Mouse (Mus musculus) urinary bladder, postnatal 10 days (tissue): ENCODE measurements around the gene Podnl1.

Experiments used
- DNase-seq: peaks from one replicate; pipeline ENCODE4 v3.0.0; 2022; ENCODE audit warnings: low spot score

Gene Podnl1

GRCm38 (mm10) chr8:84125656-84126055 is at the start of gene Podnl1:
Podnl1 (plus strand) TSS chr8:84125989.
- no peak for DNase-seq

- DNase-seq, result no peak
Observed at GRCm38 (mm10) chr8:84076412-84076811, 49.4 kb upstream of the Podnl1 start.

DNA sequence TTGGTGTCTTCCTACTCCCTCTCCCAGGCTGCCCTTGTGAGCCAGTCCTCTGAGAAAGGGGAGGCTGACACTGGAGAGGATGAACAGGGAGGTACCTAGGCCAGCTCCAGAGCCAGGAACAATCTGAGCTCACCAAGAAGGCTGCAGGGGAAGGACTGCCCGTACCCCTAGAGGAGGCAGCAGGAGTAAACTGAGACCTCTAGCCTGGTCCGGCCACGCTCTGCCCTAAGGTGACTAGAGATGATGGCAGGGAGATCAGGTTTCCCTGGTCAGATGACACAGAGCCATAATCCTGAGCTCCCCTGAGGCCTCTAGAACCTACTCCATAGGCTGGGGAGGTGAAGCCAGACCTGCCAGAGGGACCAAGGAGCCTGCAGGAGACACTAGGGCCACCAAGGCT is 48.9 kb upstream of the Podnl1 start:
- DNase-seq, result no peak

- DNase-seq, result no peak
Observed at GRCm38 (mm10) chr8:84079206-84079605, 46.6 kb upstream of the Podnl1 start.

DNA sequence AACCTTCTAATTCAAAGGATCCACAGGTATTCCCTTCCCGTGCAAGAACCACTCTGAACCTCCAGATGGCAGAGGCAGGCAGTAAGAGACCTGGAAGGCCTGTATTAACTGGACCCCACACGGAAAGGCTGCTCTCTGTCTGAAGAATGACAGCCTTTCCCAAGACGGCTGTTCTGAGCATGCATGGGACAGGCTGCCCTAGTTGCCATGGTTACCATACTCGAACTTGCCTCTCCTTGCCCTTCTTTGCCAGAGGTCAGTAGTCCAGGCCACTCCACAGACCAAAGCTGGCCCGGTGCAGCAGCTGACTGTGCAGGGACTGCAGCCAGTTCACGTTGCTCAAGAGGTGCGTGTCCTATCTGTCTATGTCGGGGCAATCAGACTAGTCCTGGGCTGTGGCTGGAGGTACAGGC is 42.0 kb upstream of the Podnl1 start:
- no peak for DNase-seq

DNA sequence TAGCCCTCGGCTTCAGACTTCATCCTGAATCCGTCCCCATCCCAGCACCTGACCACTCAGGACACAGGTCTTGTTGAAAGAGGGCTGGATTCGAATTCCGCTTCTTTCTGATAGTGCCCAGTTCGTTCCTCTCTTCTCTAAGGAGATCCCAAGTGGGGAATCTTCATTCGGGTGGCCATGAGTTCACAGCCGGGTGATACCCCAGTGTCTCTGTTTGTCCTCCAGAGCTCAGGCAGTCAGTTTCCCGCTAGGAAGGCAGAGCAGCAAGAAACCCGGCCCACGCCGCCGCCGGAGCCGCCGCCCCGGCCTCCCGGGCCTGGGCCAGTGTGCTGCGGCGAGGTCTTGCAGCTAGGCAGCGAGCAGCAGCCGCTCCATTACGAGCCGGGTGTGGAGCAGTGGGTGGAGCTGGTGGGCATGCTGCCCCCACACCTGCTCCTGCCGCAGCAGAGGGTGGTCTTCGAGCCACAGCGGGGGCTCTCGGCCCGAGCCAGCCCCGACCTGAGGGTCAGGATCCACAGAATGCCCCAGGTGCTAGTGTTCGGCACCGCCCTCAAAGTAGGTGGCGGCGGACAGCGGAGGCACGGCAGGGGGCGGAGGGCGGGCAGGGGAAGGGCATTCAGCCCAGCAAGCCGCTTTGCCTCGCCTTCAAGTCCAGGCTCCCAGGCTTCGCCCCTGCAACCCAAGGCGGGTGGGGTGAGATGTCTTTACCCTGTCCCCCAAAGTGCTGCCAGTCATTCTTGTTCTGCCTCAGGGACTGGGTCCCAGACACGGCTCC is 41.3 kb upstream of the Podnl1 start:
- DNase-seq, result no peak

GRCm38 (mm10) chr8:84087156-84087555 is 38.6 kb upstream of the Podnl1 start:
- DNase-seq, result no peak

- DNase-seq, result no peak
Observed at GRCm38 (mm10) chr8:84087821-84088220, 38.0 kb upstream of the Podnl1 start.

GRCm38 (mm10) chr8:84089277-84089676 is 36.5 kb upstream of the Podnl1 start:
- no peak for DNase-seq

DNA sequence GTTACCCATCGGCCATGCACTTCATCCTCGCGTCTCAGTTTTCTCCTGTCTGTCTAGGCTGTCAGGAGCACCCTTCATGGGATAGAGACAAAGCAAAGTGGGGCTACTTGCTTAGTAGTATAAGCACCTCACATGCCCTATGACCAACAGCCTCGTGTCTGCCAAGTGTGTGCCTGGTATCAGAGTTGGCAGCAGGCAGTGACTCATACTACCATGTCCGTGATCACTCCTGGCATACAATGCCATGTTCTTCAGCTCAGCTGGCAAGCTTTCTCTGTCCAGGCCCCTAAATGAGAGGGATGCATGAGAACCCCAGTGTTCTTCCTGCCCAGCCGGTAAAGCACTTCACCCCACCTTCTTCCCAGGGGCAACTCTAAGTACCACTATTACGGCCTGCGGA is 35.2 kb upstream of the Podnl1 start:
- DNase-seq, result no peak

- DNase-seq, result no peak
Observed at GRCm38 (mm10) chr8:84096061-84096460, 29.7 kb upstream of the Podnl1 start.

DNA sequence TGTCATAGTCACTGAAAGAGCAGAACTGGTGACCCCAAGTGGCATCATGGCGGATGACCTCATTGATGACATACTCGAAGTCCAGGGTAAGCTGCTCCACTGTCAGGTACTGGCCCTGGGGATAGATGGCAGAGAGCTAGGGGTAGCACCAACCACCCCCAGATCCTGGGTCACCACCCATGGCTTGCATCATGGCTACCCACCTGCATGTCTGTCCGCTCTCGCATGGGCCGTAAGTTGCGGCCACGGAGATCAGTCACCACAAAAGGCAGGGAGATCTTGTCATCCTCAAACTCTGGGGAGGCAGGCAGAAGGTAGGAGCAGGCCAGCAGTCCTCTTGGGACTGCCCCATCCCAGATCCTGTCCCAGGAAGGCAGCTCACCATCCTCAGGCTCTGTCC is 27.4 kb upstream of the Podnl1 start:
- no peak for DNase-seq

DNA sequence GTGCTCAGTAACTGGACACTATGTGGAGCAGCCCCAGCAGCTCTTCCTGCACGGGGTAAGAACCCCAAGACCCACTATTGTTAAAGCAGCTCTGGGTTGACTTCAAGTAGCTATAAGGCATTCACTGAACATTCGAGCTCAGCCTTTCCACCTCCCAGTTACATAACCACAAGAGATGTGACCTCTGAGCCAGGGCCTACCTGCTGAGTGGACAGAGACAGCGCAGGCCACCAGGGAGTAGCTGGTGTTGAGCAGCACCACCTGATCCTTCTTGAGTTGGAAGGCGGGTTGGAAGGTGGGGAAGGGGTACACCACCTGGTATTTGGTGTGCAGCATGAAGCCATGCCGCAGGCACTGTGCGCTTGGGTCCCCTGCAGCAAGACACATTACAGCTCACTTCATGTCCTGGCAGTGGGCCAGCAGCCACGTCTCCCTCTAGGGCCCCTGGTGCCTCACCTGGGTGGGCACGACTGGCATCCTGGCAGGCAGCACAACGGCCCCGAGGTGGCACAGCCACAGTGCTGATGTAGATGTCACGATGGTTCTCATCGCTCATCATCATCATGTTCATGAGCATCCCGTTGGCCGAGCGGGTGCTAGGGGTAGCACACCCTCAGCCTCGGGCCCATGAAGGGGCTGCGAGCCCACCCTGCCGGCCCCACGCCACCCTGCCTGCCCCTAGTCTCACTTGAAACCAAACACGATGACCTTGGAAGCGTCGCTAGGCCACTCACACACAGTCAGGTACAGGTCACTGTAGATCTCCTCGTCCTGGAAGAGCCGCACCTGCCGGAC is 24.1 kb upstream of the Podnl1 start:
- DNase-seq, result no peak

DNA sequence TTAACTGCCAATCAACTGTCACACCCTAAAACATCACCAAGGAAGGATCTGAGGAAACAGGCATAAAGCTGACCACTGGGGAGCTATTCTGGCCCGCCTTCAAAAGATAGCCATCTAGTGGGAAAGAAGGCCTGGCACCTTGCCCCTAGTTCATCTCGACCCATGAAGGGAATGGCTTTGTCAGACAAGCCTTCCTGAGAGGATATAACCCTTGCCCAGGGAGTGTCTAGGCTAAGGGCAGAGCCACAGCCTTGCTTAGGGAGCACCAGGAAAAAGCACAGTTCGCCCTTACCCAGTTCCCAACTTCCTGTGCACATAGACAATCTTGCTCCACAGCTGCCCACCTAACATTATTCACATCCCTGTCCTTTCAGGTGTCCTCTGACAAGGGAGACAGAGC is 22.2 kb upstream of the Podnl1 start:
- DNase-seq, result no peak

DNA sequence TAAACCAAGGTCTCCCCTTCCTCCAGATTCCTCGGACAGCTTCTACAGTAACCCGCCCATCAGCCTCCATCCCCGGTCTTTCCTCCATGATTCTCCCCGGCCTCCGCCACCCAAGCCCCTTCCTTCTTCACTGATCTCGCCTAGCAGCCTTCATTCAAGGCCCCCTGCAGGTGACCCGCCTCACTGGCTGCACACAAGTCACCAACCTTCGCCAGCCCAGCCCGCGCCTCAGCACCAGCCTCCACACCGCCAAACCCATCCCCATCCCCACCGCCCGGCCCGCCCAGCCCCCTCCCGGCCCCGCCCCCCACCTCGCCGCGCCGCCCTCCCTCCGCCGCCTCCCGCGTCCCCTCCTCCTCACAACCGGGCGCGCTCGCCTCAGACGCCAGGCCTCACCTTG is 21.6 kb upstream of the Podnl1 start:
- no peak for DNase-seq

GRCm38 (mm10) chr8:84104697-84105609 is 20.8 kb upstream of the Podnl1 start, which contains the start of gene Dcaf15:
Dcaf15 (minus strand) TSS chr8:84104768.
- peak; percentile 93 for DNase-seq

DNA sequence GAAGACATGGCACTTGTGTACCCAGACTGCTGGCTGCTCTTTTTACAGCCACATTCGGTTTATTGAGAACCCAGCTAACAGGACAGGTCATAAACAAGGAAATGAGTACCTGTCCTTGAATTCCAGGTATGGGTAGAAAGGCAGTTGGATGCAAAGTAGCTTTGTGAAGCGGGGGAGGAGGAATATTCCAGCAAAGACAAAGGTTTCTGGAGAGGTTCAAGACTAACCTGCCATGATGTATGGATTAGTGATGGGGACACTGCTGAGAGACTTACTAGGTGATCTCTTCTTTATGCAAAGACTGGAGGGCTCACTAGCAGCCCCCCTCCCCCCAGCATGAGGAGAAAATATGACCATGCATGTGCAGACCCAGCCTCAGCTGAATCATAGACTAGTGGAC is 20.1 kb upstream of the Podnl1 start:
- DNase-seq, result no peak

- no peak for DNase-seq
Observed at GRCm38 (mm10) chr8:84106216-84107040, 19.4 kb upstream of the Podnl1 start.

DNA sequence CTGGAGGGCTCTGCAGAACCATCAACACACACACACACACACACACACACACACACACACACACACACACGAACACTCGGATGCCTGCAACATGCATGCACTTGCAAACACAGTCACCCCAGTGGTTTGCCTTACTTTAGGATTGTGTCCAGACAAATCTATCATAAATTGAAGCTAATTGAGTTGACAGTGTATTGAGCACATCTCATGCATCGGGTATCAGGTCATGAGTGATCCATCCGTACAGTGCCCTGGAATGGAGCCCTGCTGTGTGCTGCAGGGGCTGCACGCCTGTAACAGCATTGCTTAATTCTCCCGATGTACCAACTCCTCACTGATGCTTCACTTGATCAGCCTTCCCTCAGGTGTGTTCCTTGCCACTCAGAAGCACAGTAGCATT is 10.1 kb upstream of the Podnl1 start:
- no peak for DNase-seq

- DNase-seq, result no peak
Observed at GRCm38 (mm10) chr8:84122151-84122550, 3.6 kb upstream of the Podnl1 start.

DNA sequence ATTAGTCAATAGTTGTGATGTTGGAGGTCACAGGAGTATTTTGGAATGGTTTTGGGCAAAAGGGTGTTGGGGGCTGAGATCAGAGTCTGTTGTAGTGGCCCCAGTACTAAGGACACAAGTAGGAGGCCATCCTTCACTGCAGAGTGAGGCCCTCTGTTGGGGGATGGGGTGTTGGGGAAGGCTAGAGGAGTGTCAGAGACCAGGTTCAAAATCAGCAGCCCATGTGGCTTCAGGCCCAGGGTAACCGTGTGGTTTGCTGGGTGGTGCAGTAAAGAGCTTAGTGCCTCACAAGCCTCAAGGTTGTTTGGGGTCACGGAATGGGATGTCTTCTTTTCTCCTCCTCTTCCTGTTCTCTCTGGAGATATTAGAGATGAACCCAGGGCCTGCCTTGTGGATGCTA is 953 bp downstream of the Podnl1 start:
- DNase-seq, result no peak
